Mouse (Mus musculus) heart, postnatal 25 days (tissue): ENCODE results near the gene Evpl. TPM values are rescaled to one million over a fixed set of nuclear protein-coding genes. Genes with fewer than 3 reads are reported as not detected.

Source experiments
- DNase-seq: peaks from one replicate; pipeline ENCODE4 v3.0.0; 2022; ENCODE audit warnings: low spot score
- intact Hi-C: fragments of 180-260 bp; cut with DNase I; formaldehyde crosslinking; loops from one replicate; pipeline ENCODE4 v1.15.1; 2025
- total RNA-seq, 2 experiments: library from RNA; stranded (reverse); gene quantifications; 2 replicates each; pipeline ENCODE4 v1.2.3; 2021

Gene Evpl
- total RNA-seq, 2 experiments from 2014 or later = 0.75 to 0.98 TPM

- intact Hi-C loops = no loop called here
- DNase-seq = no peak
Measured at GRCm38 (mm10) chr11:116186360-116186759, 51.5 kb downstream of the Evpl start.

- no peak for DNase-seq
- intact Hi-C loops = no loop called here
Measured at GRCm38 (mm10) chr11:116185836-116186235, 52.0 kb downstream of the Evpl start.

GRCm38 (mm10) chr11:116178411-116179121 lies 59.3 kb downstream of the Evpl start:
- DNase-seq = no peak
- intact Hi-C loops = no loop called here

- intact Hi-C loops = no loop called here
- no peak for DNase-seq
Measured at GRCm38 (mm10) chr11:116176010-116176409, 61.9 kb downstream of the Evpl start.

GRCm38 (mm10) chr11:116174775-116175448 lies 63.0 kb downstream of the Evpl start:
- intact Hi-C loops = no loop called here
- no peak for DNase-seq

GRCm38 (mm10) chr11:116171959-116172358 lies 65.9 kb downstream of the Evpl start:
- DNase-seq = no peak
- intact Hi-C loops = no loop called here

Other genes with a start within 250 kb of the Evpl start
- 10 to 100 TPM; 13.9 to 16.0 TPM for gene Galk1, start 225.4 kb downstream of the Evpl start, total RNA-seq
- gene H3f3b, start 210.1 kb downstream of the Evpl start, total RNA-seq = 100 to 1,000 TPM; 128 to 130 TPM
- 1 to 10 TPM; 8.4 to 9.0 TPM for gene Unk, start 207.8 kb downstream of the Evpl start, total RNA-seq
- 1 to 10 TPM in 1 of 2 experiments, under 1 TPM in 1; 0.75 to 1.0 TPM for gene Unc13d, start 160.1 kb downstream of the Evpl start, total RNA-seq
- 10 to 100 TPM; 80.1 to 92.2 TPM for gene Wbp2, start 151.1 kb downstream of the Evpl start, total RNA-seq
- gene Trim47, start 110.9 kb downstream of the Evpl start, total RNA-seq = 10 to 100 TPM; 27.0 to 37.6 TPM
- 1 to 10 TPM; 6.1 to 8.4 TPM for gene Trim65, start 106.9 kb downstream of the Evpl start, total RNA-seq
- 10 to 100 TPM; 62.5 to 66.0 TPM for gene Mrpl38, start 99.2 kb downstream of the Evpl start, total RNA-seq
- gene Fbf1, start 69.9 kb downstream of the Evpl start, total RNA-seq = 10 to 100 TPM; 16.1 to 17.2 TPM
- gene Ten1, start 39.2 kb downstream of the Evpl start, total RNA-seq = 10 to 100 TPM; 15.5 to 19.3 TPM
- gene Acox1, start 39.0 kb downstream of the Evpl start, total RNA-seq = 100 to 1,000 TPM; 123 to 137 TPM
- 10 to 100 TPM; 61.9 to 62.9 TPM for gene Srp68, start 36.1 kb upstream of the Evpl start, total RNA-seq
- not detected for gene Galr2, start 42.9 kb upstream of the Evpl start, total RNA-seq
- 10 to 100 TPM; 42.8 to 43.9 TPM for gene Exoc7, start 69.2 kb upstream of the Evpl start, total RNA-seq
- gene Foxj1, start 97.3 kb upstream of the Evpl start, total RNA-seq = not detected
- 1 to 10 TPM; 3.9 to 4.1 TPM for gene Rnf157, start 175.0 kb upstream of the Evpl start, total RNA-seq
- gene Ubald2, start 196.0 kb upstream of the Evpl start, total RNA-seq = 10 to 100 TPM; 36.7 to 37.9 TPM
- gene Qrich2, start 228.2 kb upstream of the Evpl start, total RNA-seq = not detected